Mouse (Mus musculus): ENCODE data around the gene Ints3.
A peak's percentile ranks its signal among the peaks of the same experiment; 100 is the strongest.

Gene Ints3

DNA sequence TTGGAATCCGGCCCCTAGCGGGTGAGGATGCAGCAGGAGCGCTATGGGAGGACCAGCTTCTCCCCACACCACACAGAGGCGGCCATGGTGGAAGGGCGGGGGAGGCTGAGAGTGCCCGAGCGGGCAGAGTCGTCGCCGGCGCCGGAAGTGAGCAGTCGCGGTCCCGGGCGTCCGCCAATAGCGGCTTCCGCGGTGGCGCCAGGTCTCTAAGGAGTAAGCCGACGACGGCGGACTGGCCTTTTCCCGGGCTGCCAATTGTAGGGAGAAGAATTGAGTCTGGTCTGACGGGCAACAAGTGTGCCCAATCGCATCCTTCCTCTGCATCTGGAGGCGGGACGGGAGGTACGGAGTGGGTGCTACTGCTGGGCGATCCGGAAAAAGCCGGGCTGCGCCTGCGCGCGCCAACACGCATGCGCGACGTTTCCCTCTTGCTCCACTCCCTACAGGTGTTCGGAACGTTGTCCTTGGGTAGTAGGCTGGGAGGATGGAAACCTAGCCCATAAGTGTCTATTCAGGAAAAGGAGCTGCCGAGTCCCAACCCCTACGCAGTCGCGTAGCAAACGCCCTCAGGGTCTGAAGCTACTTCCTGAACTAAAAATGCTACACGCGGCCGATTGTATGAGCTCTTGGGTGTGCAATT lies at the start of gene Ints3:
TSS of gene Ints3 (minus strand) at position 242 of the 640 bp plus-strand sequence.
- DNase-seq, result peak; percentile 100

DNA sequence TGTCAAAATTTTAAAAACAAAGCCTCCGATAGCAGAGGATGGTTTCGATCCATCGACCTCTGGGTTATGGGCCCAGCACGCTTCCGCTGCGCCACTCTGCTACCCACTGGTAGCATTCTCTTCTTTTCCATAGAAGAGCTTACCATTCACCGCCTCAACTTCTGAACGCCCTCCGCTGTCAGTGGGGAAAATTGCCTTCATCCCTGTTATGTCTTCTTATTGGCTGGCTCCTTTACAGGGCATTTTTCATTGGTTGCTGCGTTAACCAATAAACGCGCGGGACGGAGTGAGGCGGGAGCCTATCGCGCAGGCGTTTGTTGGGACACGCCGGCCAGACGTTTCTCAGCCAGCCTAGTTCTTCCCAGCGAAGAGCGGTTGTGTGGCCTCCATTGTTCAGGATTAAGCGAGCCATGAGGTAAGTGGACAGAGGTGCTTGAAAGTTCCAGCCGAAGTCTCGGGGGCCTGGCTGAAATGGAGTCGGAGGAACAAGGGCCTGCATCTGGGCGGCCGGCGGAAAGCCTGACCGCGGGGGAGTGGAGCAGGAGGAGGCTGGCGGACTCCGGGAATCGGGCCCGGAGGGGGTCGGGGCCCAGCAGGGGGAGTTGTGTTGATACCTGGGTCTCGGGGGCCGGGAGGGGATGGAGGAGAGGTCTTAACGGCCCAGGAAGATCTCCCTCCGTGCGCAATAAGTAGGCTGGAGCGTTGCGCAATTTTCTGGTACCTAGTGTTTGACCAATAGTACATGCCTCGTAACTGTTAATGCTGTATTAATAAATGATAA lies 42.6 kb upstream of the Ints3 start, which contains the start of gene Ilf2:
TSS of gene Ilf2 (plus strand) at position 296 of the 781 bp plus-strand sequence.
- DNase-seq, result peak; percentile 96 to 97

DNA sequence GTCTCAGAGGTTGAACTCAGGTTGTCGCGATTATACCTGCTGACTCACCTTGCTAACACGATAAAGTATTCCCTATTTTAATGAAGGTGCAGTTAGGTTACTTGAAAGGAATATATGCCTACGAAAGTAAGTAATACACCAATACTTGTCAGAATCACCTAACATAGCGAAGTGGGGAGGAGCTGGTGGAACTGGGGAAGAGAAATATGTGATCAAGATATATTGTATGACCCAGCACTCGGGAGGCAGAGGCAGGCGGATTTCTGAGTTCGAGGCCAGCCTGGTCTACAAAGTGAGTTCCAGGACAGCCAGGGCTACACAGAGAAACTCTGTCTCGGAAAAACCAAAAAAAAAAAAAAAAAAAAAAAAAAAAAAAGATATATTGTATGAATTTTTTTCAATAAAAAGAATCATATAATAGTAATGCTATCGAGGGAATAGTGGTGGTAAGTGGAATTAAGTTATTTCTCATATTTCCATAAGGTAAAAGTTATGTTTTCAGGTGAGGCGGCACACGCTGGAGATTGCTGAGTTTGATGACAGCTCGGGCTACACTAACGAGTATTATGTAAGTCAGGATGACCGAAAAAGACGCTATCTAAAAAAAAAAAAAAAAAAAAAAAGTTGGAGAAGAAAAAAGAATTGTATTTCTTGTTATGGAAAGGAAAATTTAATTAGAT lies 41.9 kb upstream of the Ints3 start:
- no peak for DNase-seq

DNA sequence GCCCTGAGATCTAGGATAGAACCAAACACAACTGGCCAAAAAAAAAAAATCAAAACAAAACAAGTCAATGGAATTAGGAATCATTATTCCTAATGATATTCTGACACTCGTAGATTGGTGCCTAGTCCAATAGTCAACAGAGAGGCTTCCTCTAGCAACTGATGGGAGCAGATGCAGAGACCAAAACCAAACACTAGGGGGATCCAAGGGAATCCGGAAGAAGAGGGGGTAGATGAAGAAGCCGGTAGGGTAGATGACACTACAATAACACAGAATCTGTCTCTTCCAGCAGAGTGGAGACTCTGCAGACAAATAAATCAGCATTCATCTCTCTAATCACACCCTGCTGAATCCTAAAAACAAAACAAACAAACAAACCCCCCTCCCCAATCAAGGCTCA lies 38.8 kb upstream of the Ints3 start:
- peak; percentile 48 to 66 for DNase-seq

DNA sequence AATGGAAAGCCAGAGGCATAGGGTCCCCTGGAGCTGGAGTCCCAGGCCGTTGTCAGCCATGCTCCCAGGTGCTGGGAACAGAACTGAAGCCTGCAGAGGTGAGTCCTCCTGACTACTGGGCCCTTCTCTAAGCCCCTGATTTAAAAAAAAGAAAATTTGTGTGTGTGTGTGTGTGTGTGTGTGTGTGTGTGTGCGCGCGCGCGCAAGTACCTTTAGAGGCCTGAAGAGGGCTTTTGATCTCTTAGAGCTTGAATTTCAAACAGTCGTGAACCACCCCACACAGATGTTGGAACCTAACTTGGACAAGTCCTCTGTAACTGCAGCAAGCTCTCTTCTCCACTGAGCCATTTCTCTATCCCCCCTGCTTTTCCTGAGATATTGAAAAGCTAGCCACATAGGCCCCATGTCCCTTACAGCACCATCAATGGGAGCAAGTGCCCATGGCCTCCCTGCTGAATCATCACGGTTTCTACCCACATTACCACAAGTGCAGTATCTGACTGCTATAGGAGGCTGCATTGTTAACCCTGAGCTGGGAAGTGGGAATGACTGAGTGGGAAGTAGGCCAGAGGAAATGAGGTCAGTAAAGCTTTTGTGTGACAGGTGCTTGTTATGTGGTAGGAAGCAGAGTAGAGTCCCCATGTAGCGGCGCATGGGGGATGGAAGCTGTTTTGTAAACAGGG lies 34.3 kb upstream of the Ints3 start:
- DNase-seq, result no peak

DNA sequence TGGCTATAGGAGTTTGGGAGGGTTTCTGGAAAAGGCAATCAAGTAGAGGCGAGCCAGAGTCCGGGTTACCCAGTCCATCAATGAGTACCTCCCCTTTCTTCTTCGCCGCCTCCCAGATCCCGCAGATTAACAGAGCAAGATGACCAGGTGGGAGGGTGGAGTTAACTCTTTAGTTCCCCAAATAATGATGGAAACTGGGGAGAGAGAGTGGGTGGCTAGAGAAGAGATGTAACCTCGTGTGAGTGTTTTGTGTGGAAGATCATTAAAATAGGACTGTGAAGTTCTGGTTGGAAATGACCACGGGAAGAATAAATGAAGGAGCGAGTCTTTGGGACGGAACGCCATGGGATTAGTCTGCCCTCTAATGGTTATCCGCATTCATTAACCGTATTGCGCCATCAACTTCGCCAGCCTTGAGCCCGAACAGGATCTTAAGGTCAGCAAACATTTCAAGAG lies 32.9 kb upstream of the Ints3 start:
- peak; percentile 82 to 87 for DNase-seq

DNA sequence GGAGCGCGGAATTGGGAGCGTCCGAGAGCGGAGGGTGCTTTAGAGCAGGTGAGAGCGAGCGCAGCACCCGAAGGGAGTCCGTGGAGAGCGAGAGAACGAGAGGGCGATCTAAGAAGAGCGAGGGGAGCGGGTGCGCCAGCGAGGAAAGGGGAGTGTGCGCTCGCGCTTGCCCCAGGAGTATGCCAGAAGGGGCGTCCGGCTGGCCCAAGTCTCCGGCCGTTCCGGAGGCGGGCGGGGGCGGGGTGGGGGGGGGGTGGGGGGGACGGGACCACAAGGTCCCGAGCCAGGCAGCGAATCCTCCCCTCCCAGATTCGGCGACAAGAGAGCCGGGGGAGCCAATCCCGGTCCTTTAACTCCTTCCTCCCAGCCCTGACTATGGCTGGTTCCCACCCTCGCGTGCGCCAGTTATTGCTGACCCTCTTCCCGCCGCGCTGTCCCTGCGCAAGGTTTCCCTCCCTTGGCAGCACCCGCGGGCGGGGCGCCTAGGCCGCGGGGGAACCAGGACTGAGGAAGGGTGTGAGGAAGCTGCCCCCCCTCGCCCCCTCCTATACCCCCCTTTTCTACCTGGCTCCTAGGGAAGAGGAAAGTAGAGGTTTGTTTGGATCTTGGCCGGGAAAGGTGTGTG lies 32.4 kb upstream of the Ints3 start, which contains the start of gene Npr1:
TSS of gene Npr1 (minus strand) at position 181 of the 625 bp plus-strand sequence.
- DNase-seq, result peak; percentile 73 to 80

DNA sequence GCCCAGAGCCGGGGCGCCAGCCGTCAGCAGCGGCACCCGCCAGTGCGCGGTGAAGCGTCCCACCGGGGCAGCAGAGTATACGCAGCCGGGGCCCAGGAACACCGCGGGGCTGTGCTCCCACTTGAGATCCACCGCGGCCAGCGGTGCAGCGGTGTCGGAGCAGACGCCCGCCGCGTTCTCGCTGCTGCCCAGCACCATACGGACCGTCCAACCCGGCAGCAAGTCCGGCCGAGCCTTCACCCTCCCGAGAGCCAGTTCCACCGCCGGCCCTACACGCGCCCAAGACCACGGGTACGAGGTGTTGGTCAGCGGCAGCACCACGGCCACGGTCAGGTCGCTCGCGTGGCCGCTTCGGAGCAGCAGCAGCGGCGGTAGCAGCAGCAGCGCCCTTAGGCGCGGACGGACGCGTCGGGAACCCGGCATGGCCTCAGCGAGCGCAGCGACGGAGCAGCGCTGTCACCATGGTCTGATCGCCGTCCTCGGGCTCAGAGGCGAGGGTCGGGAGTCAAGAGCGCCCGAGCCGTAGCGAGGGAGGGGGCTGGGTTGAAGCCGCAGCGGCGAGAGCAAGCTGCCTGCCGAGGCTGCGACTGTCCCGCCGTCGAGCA lies 31.8 kb upstream of the Ints3 start:
- DNase-seq, result peak; percentile 27 to 29

DNA sequence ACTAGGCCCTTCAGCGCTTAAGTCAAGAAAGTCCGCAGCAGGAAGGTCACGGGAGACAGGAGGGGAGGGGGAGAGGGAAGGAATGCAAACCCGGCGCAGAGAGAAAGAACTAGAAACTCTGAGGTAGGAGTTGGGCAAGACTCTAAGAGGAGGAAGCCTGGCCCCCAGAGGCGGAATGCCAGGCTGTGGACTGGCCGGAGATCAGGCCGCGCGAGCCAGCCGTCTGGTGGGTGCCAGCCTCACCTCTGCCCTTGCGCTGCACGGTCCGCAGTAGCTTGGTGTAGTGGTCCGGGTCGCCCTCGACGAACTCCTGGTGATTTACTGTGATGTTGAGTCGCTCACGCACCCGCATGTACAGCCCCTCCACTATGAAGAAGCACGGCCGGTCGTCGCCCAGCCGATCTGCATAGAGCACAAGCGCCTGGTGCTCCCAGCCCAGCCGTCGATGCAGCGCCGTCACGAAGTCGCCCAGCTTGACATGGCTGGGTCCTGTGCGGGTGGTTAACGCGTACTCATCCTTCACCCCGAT lies 31.2 kb upstream of the Ints3 start:
- peak; percentile 81 to 88 for DNase-seq

DNA sequence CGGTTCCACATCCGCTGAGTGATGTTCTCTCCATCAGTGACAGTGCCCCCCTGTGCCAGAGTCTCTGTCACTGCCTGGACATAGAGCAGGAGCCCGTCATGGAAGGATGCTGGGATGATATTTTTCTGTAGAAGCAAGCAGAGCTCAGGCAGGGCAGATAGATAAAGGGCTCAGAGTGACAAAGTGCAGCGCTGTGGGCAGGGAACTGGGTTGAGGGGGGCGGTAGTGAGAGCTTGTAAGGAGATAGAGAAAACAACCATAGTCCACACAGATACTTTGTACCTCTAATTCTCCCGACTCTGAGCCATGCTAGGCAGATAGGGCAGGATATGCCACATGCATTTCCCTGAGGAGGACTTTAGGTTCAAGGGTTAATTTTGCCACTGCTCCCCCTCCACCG lies 29.2 kb upstream of the Ints3 start:
- DNase-seq, result no peak

DNA sequence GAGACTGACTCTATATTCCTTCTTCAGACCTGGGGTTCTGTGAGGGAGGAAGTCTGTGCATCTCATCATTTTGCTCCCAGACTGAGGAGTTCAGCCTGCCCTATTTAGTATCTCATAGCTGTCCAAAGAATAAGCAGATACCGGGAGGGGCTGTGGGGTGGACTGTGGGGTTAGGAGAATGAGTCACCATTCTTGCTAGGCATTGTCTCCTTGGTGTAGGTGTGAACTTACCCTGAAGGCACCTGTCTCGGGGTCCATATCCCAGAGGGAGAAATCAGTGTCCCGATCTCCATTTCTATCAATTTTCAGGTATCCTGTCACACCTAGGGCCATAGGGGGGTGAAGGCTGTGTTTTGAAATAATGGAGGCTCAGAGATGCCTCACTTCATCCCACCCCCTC lies 28.5 kb upstream of the Ints3 start:
- DNase-seq, result no peak

DNA sequence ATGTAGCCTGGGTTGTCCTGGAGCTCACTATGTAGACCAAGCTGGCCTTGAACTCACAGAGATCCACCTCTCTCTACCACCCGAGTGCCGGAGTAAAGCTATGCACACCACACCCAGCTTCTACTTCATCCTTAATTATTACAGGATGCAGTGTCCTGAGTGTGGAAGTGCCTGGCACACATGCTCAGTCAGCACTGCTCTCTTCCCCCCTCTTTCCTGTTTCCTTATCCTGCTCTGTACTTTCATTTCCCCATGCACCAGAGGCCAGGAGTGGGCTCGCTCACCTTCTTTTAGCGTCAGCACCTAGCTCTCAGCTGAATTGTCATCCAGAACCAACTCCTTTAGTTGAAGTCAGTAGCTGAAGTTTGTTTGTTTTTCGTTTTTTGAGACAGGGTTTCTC lies 26.9 kb upstream of the Ints3 start:
- no peak for DNase-seq

DNA sequence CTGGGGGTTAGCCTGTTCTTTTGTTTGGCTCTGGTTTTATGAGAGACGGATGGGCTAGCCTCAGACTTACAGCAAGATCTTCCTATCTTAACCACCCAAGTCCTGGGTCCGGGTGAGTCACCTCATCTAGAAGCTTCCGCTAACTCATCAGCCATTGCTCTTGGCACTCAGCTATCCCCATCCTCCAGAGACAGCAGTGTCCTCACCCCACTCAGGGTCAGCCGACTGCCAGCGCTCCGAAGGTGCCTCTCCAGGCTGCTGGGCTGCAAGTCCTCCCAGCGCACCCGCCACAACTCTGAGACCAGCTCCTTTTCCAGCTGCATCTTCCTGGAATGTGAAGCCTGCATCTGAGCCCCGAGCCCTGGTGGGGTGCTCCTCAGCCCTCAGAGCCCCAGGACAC lies 26.3 kb upstream of the Ints3 start:
- no peak for DNase-seq

DNA sequence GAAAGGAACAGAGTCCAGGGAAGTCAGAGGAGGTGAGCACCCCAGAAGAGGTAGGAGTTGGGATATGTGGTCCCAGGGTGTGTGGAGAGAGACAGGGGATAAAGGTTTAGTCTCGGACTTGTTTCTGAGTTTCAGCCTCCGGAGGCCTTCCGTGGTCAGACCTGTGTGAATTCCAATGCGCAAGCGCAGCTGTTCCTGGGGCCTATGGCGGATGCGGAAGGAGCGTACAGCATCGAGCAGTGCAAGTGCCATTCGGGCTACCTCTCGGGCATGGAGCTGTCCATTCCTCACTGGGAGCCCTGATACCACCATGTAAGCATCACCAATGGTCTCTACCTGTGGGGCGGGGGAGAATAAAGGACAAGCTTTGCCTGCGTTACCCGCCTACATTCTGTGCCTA lies 21.5 kb upstream of the Ints3 start:
- DNase-seq, result no peak

DNA sequence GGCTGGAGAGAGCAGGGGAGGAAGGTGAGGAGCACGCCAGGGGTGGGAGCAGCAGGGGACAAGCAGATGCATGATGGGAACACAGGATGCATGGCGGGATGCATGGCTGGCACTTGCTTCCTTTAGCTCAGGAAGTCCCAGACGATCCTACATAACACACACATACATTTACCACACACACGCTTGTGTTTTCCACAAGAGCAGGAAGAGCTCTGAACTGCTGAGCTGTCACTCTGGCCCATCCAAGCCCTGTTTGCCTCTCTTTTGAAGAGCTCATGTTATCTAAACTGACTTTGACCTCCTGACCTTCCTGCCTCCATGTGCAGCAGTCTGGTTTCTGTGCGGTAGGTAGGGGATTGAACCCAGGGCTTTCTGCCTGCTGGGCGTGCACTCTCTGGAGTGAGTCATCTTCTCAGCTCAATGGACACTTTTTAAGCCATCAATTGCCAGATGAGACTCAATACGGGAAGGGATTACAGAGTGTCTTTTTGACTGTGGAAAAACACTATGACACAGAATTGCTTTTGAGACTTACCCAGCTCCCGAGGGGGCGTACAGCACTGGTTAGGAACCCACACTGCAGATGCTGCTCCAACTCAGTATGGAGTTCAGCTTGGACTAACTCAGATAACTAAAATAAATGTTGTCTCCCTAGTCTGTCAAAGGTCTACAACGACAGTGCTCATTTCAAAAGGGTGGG lies 18.1 kb upstream of the Ints3 start:
- DNase-seq, result no peak

DNA sequence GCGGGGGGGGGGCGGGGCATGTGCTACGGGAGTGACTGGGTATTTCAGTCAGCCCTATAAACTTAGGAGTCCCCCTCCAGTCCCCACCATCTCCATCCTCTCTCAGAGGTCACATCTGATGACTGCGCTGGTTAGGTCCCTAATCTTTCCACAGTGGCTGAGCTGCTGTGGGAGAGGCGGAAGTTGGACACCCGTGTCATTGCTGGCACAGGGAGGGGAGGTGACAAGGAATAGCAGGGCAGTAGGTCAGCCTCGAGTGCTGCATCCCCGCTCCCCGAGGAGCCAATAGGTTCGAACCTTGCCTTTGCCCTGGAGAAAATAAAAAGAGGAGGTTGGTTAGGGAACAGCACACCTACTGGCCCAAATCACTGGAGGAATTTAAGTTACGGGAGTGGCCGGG lies 17.5 kb upstream of the Ints3 start:
- no peak for DNase-seq

DNA sequence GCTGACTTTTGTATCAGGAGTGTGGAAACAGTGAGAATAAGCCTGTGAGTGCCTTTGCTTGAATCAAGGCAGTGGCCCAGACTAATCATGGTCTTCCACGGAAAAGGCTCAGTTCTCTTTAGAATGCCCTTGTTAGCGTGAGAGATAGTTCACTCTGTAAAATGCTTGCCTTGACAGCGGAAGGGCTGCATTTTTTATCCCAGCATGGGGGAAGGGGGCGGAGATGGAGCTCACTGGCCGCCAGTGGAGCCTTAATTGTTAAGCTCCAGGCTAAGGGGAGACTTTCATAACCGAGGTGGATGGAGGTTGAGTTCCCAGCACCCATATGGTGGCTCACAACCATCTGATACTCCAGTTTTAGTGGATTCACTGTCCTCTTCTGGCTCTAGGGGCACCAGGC lies 15.2 kb upstream of the Ints3 start:
- no peak for DNase-seq

DNA sequence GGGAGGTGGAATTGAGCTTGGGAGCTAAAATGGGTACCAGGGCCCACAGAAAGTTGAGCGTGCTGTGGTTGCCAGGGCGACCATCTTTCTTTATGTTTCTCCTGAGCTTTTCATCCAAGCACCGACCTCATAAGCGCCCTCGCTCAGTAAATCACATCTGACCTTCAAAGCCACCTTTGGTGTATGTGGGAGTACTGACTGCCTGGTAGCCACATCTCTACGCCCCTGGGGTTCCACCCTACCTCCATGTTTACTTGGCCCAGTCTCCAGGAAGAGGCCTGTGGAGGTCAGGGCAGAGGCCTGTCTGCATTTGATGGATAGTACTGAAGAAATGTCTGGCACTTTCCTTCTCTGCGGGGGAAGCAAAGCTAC lies 13.7 kb upstream of the Ints3 start:
- peak; percentile 62 to 71 for DNase-seq

DNA sequence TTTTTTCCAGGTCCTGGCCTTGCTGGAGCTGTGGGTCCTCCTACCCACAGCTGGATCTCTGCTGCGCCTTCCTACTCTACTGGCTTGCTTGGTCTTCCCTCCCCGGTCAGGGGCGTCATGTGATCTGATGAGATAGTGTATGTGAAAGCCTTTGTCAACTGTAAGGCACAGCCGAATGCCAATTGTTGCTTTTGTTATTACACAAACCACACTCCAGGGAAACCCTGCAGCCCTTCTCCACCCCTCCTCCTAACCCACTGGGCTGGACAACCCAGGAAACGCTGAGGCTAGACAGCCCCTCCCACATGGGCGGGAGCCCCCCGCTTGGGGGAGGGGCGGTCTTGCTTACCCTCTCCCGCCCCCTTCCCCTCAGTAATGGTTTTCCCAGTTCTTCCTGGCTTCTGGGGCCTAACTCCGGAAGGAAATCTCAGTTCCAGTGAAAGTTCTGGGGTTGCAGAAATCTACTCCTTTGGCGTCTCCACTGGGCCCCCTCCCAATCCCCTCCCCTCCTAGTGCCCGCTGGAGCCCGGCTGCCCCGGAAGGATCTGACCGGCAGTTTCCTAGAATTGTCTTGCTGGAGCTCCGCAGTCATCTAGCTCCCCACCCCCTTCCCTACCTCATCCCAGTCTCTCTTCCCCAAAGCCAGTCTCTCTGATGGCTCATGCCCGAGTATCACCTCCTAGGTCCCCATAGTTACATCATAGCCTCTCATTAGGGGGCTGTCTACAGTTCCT lies 13.1 kb upstream of the Ints3 start:
- DNase-seq, result peak; percentile 90 to 94

DNA sequence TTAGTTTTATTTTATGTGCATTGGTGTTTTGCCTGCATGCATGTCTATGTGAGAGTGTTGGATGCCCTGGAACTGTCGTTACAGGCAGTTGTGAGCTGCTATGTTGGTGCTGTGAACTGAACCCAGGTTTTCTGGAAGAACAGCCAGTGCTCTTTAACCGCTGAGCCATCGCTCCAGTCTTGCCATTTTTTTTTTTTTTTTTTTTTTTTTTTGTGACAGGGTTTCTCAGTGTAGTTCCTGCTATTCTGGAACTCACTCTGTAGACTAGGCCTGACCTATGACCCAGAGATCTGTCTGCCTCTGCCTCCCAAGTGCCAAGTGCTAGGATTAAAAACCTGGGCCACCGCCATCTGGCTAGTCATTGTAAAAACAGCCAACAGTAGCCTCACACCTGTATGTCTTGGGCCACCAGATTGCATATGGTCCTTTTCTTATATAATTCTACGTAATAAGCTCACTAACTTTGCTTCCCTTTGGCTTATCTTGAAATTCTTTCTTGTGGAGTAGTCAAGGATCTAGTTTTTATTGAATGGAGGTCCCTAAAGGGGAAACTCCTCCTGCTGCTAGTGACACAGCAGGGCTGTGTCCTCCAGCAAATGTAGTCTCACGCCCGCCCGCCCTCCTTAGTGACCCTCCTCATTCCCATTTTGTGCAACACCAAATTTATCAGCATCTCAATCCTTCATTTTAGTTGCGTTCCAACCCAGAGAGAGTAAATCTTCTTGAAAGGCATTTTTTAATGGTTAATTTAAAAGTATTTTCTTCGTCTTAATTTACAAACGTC lies 12.2 kb upstream of the Ints3 start:
- no peak for DNase-seq

All from lung, adult 18-20 months (tissue).